Mouse (Mus musculus) megakaryocyte, embryonic 14.5 days (primary cell): Measurements from ENCODE around the gene Pdlim5. TPM values are rescaled to one million over a fixed set of nuclear protein-coding genes. Genes with fewer than 3 reads are reported as not detected.

Experiments used
- H3K27me3 ChIP-seq: replicated peaks from 2 replicates; pipeline ENCODE3; 2012; ENCODE audit warnings: inconsistent platforms
- H3K36me3 ChIP-seq: replicated peaks from 2 replicates; pipeline ENCODE3; 2012; ENCODE audit warnings: low read length, inconsistent platforms, mixed read lengths
- H3K4me1 ChIP-seq: 2 replicates; pipeline ENCODE4 v1.6.1; 2012; ENCODE audit warnings: inconsistent platforms
- H3K4me3 ChIP-seq: replicated peaks from 2 replicates; pipeline ENCODE3; 2012; ENCODE audit warnings: moderate library complexity, mild to moderate bottlenecking, inconsistent platforms
- H3K9me3 ChIP-seq: 2 replicates; pipeline ENCODE4 v1.6.1; 2012; ENCODE audit warnings: inconsistent platforms
- FLI1 ChIP-seq: IDR thresholded peaks from 2 replicates; pipeline ENCODE4 v1.6.1; 2012; ENCODE audit warnings: low read length, inconsistent platforms, mixed read lengths
- GATA1 ChIP-seq: IDR thresholded peaks from 3 replicates; pipeline ENCODE4 v1.6.1; 2012; ENCODE audit warnings: mixed read lengths, low read length, inconsistent platforms, borderline replicate concordance
- polyA plus RNA-seq: library from polyadenylated mRNA; stranded (reverse); fragments of >175 nt; gene quantifications from 2 replicates; pipeline ENCODE4 v1.2.3, GENCODE M21; 2012; ENCODE audit warnings: low replicate concordance; ENCODE audit not compliant: insufficient read depth

Gene Pdlim5
- polyA plus RNA-seq, 1 experiment = 57.1 TPM

DNA sequence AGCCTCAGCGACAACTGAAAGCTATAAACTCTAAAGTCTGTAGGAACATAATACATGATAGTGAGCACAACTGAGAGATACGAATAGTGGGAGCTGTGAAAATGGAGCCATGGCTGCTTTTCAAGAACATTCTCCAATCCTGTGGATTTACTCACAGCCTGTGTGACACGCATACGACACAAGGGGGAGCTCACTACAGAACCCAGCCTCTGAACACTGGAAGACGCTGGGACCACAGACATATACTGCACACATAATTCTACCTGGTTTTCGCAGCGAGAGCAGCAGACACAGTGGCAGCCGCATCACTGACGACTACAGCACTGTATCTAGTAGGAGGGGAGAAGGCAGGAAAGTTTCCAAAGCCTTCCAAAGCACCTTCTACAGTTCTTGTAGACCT lies 112.8 kb downstream of the Pdlim5 start:
- H3K4me1 ChIP-seq = peaks cover 25% of the 10 kb centered on the region
- H3K36me3 ChIP-seq = peaks cover 37% of the 10 kb centered on the region
- H3K27me3 ChIP-seq = no peaks in the 10 kb centered on the region
- no peak for TF ChIP-seq GATA1
- TF ChIP-seq FLI1 = no peak
- H3K4me3 ChIP-seq = peak overlapping the region; percentile 90
- H3K9me3 ChIP-seq = no peaks in the 10 kb centered on the region

DNA sequence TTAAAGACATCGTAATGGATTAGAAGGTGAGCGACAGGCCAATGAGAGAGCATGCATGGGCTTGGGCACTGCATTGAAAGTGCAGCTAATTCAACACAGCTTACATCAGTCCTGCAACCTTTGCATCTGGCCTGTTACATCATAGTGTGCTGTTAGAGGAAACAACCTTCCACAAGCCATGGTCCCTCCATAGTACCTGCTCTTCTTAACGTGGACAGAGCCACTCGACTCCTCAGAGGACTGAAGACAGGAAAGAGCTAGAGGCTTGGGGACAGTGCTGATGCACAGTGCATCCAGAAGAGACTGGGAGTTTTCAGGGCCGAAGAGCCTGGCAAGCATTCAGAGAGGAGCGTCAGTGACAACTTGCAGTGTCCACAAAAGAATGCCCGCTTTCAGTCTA lies 113.8 kb downstream of the Pdlim5 start:
- H3K36me3 ChIP-seq = peaks cover 43% of the 10 kb centered on the region
- H3K27me3 ChIP-seq = no peaks in the 10 kb centered on the region
- H3K4me1 ChIP-seq = peaks cover 21% of the 10 kb centered on the region
- TF ChIP-seq GATA1 (no peak), FLI1 (no peak)
- H3K4me3 ChIP-seq = no peak overlapping the region
- no peaks in the 10 kb centered on the region for H3K9me3 ChIP-seq

DNA sequence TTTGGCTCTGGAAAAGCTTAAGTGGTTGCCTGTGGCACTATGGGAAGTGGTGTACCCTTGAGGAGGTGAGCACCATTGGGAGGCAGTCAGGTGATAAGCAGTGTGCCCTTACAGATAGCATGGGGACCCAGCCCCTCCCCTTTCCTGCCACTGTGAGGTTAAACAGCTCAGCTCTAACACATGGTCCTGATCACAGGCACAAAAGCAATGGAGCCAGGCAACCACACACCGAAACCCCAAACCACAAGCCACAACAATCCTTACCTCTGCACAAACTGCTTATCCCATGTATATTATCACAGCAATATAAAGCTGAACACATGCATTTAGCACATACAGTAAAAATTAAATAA lies 114.4 kb downstream of the Pdlim5 start:
- Histone ChIP-seq H3K4me1 (peaks cover 21% of the 10 kb centered on the region), H3K4me3 (peak overlapping the region; percentile 46), H3K36me3 (peaks cover 48% of the 10 kb centered on the region), H3K27me3 (no peaks in the 10 kb centered on the region), H3K9me3 (no peaks in the 10 kb centered on the region)
- TF ChIP-seq FLI1 (no peak), GATA1 (no peak)

DNA sequence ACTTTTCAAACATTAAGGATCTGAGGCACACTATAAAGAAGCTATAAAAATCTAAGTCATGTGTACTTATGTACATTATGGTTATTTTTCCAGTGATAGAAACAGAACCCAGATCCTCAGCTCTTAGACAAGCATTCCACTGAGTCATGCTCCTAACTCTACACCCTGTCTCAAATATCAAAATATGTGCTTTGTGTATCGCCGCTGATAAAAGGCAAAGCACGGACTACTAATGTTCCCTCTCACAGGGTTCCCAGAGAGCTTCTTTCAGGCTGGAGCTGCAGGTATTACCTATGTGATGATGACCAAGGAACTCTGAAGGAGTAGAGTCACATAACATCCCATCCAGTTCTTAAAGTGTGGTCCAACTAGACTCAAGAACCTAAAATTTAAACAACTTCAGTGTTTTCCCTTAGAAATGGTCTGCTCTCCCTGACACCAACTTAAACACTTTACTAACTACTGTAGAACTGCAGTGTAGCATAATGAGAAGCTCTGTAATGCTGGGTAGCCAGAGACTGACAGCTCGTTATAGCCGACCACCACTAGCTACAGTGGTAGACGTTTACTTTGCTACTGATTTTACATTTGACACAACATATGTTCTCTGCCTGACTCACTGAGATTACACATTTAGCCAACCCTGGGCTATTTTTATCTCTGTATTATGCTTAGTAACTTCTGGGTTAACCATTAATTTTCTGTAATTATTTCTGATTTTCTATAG lies 115.0 kb downstream of the Pdlim5 start:
- H3K4me3 ChIP-seq = no peak overlapping the region
- peaks cover 53% of the 10 kb centered on the region for H3K36me3 ChIP-seq

GRCm38 (mm10) chr3:142279011-142279410 lies 116.5 kb downstream of the Pdlim5 start:
- peaks cover 55% of the 10 kb centered on the region for H3K36me3 ChIP-seq
- no peaks in the 10 kb centered on the region for H3K27me3 ChIP-seq
- TF ChIP-seq GATA1 = no peak
- no peak for TF ChIP-seq FLI1
- no peak overlapping the region for H3K4me3 ChIP-seq
- peaks cover 21% of the 10 kb centered on the region for H3K4me1 ChIP-seq
- no peaks in the 10 kb centered on the region for H3K9me3 ChIP-seq

More for the DNA sequence above, 115.0 kb downstream of the Pdlim5 start:
- peaks cover 21% of the 10 kb centered on the region for H3K4me1 ChIP-seq
- no peaks in the 10 kb centered on the region for H3K9me3 ChIP-seq
- no peaks in the 10 kb centered on the region for H3K27me3 ChIP-seq
- TF ChIP-seq GATA1 = no peak
- no peak for TF ChIP-seq FLI1

DNA sequence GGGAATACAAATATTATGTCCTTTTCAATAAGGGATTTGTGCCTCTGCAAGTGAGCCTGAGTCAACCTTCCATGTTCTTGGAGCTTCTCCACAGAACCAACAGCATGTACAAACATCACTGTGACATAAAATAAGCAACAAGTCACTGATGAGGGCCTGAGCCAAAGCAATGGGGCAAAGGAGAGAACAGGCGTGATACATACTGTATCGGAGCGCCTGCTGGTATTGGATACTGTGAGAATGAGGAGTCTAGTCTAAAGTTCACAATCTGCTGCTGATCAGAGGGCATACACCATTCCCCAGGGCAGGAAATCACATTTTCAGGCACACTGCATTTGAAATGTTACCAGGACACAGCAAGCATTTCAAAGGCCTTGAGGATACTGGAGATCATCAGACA lies 119.0 kb downstream of the Pdlim5 start:
- no peak overlapping the region for H3K4me3 ChIP-seq
- TF ChIP-seq GATA1 (no peak), FLI1 (no peak)
- peaks cover 62% of the 10 kb centered on the region for H3K36me3 ChIP-seq
- H3K4me1 ChIP-seq = peaks cover 12% of the 10 kb centered on the region
- no peaks in the 10 kb centered on the region for H3K9me3 ChIP-seq
- no peaks in the 10 kb centered on the region for H3K27me3 ChIP-seq

DNA sequence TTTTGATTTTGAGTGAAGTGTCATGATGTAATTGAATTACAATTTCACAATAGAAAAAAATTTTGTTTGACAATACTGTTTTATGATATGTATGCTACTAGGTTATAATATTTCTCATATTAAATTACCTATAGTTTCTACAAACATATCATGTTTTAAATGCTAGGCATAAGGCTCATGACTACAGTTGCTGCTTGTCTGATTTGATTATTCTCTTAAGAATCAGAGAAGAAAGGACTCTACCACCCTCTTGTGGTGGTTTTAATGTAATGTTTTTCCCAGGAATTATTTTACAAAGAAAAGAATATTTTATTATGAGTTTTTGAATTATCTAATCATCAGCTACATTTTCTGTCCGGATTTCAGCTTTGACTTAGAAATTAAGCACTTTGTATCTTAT lies 120.5 kb downstream of the Pdlim5 start:
- Histone ChIP-seq H3K27me3 (no peaks in the 10 kb centered on the region), H3K9me3 (no peaks in the 10 kb centered on the region), H3K36me3 (peaks cover 71% of the 10 kb centered on the region), H3K4me3 (no peak overlapping the region), H3K4me1 (no peaks in the 10 kb centered on the region)
- no peak for TF ChIP-seq GATA1
- no peak for TF ChIP-seq FLI1

DNA sequence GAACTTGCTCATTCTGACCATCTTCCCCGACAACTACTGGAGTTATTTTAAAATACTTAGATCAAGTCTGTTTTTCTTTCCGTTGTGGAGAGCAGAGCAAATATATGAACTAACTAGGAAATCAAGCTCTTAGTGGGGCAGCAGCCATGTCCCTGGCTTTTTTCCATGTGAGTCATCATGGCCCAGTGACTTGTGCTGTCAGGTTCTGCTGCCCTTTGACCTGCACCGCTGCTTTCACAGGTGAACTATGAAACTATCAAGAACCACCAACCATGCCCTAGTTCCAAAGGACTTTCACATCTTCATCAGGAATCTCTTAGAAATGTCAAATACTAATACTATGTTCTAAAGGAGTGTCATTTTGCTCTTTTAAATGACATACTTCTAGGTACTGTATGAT lies 121.0 kb downstream of the Pdlim5 start:
- H3K4me1 ChIP-seq = no peaks in the 10 kb centered on the region

GRCm38 (mm10) chr3:142273265-142273664 lies 122.2 kb downstream of the Pdlim5 start:
- TF ChIP-seq FLI1 (no peak), GATA1 (no peak)
- Histone ChIP-seq H3K36me3 (peaks cover 78% of the 10 kb centered on the region), H3K4me3 (no peak overlapping the region), H3K27me3 (no peaks in the 10 kb centered on the region), H3K9me3 (no peaks in the 10 kb centered on the region), H3K4me1 (no peaks in the 10 kb centered on the region)

More for the DNA sequence above, 121.0 kb downstream of the Pdlim5 start:
- Histone ChIP-seq H3K4me3 (no peak overlapping the region), H3K9me3 (no peaks in the 10 kb centered on the region), H3K27me3 (no peaks in the 10 kb centered on the region), H3K36me3 (peaks cover 76% of the 10 kb centered on the region)
- TF ChIP-seq GATA1 = no peak
- TF ChIP-seq FLI1 = no peak

DNA sequence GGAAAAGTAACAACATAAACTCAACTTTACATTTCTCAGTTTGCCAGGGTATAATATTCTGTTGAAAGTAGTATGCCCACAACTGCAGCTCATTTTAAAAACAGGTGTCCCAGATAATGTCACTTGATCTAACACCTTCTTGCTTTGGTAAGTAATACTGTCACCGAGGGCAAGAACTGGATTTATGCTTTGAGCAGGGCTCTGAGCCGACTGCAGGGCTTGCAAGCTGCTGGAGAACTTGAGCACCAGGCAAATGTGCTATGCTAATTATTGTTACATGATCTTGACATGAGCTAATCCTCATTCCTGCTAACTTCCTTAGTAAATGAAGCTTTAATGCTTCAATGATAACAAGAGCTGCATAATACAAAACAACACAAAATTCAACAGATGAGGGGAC lies 139.1 kb downstream of the Pdlim5 start:
- H3K4me1 ChIP-seq = no peaks in the 10 kb centered on the region
- H3K36me3 ChIP-seq = peaks cover 69% of the 10 kb centered on the region
- TF ChIP-seq GATA1 (no peak), FLI1 (no peak)
- no peaks in the 10 kb centered on the region for H3K9me3 ChIP-seq
- no peaks in the 10 kb centered on the region for H3K27me3 ChIP-seq
- no peak overlapping the region for H3K4me3 ChIP-seq

GRCm38 (mm10) chr3:142252086-142252485 lies 143.4 kb downstream of the Pdlim5 start:
- Histone ChIP-seq H3K27me3 (no peaks in the 10 kb centered on the region), H3K4me3 (no peak overlapping the region), H3K36me3 (peaks cover 53% of the 10 kb centered on the region), H3K4me1 (0 out of 2 replicates have a peak, but pooled peaks cover 6% of the 10 kb centered on the region), H3K9me3 (no peaks in the 10 kb centered on the region)
- TF ChIP-seq GATA1 (no peak), FLI1 (no peak)
